Mouse (Mus musculus): ENCODE data around the gene Epha4. TPM values are rescaled to one million over a fixed set of nuclear protein-coding genes. Genes with fewer than 3 reads are reported as not detected.

The Epha4 gene
- total and polyA plus RNA-seq, 3 experiments = 0.11 TPM; not detected in 2

DNA sequence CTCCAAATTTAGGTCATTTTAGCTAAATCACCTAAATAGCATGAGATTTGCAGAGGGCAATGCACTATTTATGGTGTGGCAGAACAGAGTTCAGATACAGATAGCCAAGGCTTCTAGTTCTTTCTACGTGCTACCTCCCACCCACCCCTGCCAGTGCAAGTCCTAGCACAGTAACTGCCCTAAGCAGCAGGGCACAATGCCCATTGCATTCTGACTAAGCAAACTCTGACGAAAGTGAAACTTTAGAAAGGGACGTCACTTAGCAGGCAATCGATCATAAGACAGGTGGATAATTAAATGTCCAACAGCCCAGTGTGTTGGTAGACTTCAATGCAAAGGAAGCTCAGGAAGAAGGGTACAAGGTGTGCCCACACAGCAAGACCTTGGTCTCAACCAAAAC, 49.4 kb downstream of the Epha4 start:
- peaks cover 45% of the 10 kb centered on the region for H3K9me3 ChIP-seq (replicated peaks)

GRCm38 (mm10) chr1:77464108-77464507, 50.8 kb downstream of the Epha4 start:
- Histone ChIP-seq H3K4me1 (ENCODE audit: insufficient read depth, low read depth, low read length) (no peaks in the 10 kb centered on the region), H3K27me3 (ENCODE audit: insufficient read depth, low read length) (no peaks in the 10 kb centered on the region), H3K4me3 (ENCODE audit: low read depth, low read length) (no peak overlapping the region), H3K9me3 (replicated peaks) (peaks cover 48% of the 10 kb centered on the region), H3K36me3 (replicated peaks) (no peaks in the 10 kb centered on the region)
- TF ChIP-seq GATA2 (IDR thresholded peaks at IDR 0.05; ENCODE audit: borderline replicate concordance, low read depth, low read length) = no peak
- TF ChIP-seq CTCF (IDR thresholded peaks at IDR 0.05; ENCODE audit: low read depth, low read length) = no peak
- TF ChIP-seq GATA1 (IDR thresholded peaks at IDR 0.05; ENCODE audit: borderline replicate concordance, low read length) = no peak
- TF ChIP-seq POLR2AphosphoS5 (IDR thresholded peaks at IDR 0.05; ENCODE audit: insufficient replicate concordance, low read depth, low read length) = no peak
- no peak for TF ChIP-seq TAL1 (conservative IDR thresholded peaks at IDR 0.05; ENCODE audit: low read depth, low read length)
- no peak for DNase-seq (ENCODE audit: low spot score)
- no peak for ATAC-seq (ENCODE audit: extremely low read depth, insufficient number of reproducible peaks, low FRiP score, poor library complexity, severe bottlenecking)

More for the DNA sequence above, 49.4 kb downstream of the Epha4 start:
- no peak overlapping the region for H3K4me3 ChIP-seq (ENCODE audit: low read depth, low read length)
- TF ChIP-seq CTCF (IDR thresholded peaks at IDR 0.05; ENCODE audit: low read depth, low read length) (no peak), TAL1 (conservative IDR thresholded peaks at IDR 0.05; ENCODE audit: low read depth, low read length) (no peak)
- H3K27me3 ChIP-seq (ENCODE audit: insufficient read depth, low read length) = no peaks in the 10 kb centered on the region
- ATAC-seq (ENCODE audit: extremely low read depth, insufficient number of reproducible peaks, low FRiP score, poor library complexity, severe bottlenecking) (no peak), DNase-seq (ENCODE audit: low spot score) (no peak)
- H3K4me1 ChIP-seq (ENCODE audit: insufficient read depth, low read depth, low read length) = no peaks in the 10 kb centered on the region
- no peaks in the 10 kb centered on the region for H3K36me3 ChIP-seq (replicated peaks)

DNA sequence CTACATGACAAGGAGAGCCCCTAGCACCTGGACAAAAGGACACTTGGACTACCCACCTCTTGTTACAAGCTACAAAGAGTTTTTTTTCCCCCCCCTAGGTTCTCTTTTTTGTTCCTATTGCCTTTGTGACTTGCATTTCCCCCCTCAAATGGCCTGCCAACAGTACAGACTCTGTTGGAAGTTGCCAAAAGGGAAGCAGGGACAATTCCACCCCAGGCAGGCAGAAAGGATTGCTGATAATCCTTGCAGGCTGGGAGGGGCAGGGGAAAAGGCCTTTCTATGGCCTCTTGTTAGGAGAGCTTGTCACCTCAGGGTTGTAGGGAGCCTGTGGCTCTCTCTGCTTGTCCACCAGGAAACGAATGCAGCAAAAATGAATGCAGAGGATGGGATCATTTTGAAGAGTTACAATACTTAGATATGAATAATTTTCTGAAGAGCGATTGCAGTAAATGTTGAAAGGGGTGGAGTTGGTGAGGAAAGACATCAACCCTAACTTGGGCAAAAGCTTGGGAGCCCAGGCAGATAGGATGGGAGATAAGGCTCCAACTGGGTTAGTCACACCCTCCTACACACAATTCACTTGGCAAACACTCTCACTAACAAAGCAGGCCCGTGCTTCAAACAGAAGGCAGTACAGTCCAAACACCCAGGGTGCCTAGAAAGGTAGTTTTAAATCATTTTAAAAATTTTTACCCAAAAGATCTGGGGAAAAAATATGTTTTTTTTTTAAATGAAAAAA, 52.8 kb downstream of the Epha4 start:
- Histone ChIP-seq H3K27me3 (ENCODE audit: insufficient read depth, low read length) (no peaks in the 10 kb centered on the region), H3K4me1 (ENCODE audit: insufficient read depth, low read depth, low read length) (no peaks in the 10 kb centered on the region), H3K4me3 (ENCODE audit: low read depth, low read length) (no peak overlapping the region), H3K9me3 (replicated peaks) (peaks cover 50% of the 10 kb centered on the region), H3K36me3 (replicated peaks) (no peaks in the 10 kb centered on the region)
- no peak for TF ChIP-seq CTCF (IDR thresholded peaks at IDR 0.05; ENCODE audit: low read depth, low read length)
- no peak for TF ChIP-seq GATA1 (IDR thresholded peaks at IDR 0.05; ENCODE audit: borderline replicate concordance, low read length)
- no peak for TF ChIP-seq TAL1 (conservative IDR thresholded peaks at IDR 0.05; ENCODE audit: low read depth, low read length)
- TF ChIP-seq POLR2AphosphoS5 (IDR thresholded peaks at IDR 0.05; ENCODE audit: insufficient replicate concordance, low read depth, low read length) = no peak
- TF ChIP-seq GATA2 (IDR thresholded peaks at IDR 0.05; ENCODE audit: borderline replicate concordance, low read depth, low read length) = no peak
- DNase-seq (ENCODE audit: low spot score) = no peak
- ATAC-seq (ENCODE audit: extremely low read depth, insufficient number of reproducible peaks, low FRiP score, poor library complexity, severe bottlenecking) = no peak

DNA sequence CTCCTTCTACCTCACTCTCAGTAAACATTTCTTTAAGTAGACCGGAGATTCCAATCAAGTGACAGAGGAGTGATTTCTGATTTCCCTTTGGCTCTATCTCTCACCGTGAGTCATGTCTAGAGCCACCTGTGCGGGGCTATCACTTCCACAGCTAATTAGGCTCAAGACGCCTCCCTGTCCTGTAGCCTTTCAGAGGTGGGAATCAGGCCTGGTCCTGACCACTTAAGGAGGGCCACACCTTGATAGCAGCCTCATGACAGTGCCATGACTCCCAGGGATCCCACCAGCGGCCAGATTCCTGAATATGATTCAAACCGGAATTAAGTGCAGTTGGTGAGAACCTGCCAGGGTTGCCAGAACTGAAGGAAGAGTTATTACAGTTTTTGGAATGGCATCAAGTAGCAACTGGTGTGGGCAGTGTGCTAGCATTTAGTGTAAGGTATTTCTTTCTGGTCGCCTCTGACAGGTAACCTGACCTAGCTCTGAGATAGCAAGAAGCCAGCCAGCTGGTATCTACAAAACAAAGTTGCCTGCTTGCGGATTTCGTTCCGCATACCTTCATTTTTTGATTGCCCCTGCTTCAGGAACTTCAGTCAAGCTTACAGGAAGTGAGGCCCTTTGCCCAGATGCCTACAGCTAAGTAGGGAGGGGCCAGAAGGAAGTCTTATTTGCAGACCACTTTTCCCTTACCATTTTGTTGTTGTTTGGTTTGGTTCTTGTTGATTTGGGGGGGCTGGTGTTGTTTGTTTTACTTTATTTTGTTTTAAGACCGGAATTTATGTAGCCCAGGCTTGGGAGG, 53.9 kb downstream of the Epha4 start:
- DNase-seq (ENCODE audit: low spot score) = no peak
- no peaks in the 10 kb centered on the region for H3K27me3 ChIP-seq (ENCODE audit: insufficient read depth, low read length)
- no peak for ATAC-seq (ENCODE audit: extremely low read depth, insufficient number of reproducible peaks, low FRiP score, poor library complexity, severe bottlenecking)
- TF ChIP-seq POLR2AphosphoS5 (IDR thresholded peaks at IDR 0.05; ENCODE audit: insufficient replicate concordance, low read depth, low read length) = no peak
- no peak for TF ChIP-seq GATA2 (IDR thresholded peaks at IDR 0.05; ENCODE audit: borderline replicate concordance, low read depth, low read length)
- no peak for TF ChIP-seq GATA1 (IDR thresholded peaks at IDR 0.05; ENCODE audit: borderline replicate concordance, low read length)
- H3K36me3 ChIP-seq (replicated peaks) = no peaks in the 10 kb centered on the region
- no peaks in the 10 kb centered on the region for H3K4me1 ChIP-seq (ENCODE audit: insufficient read depth, low read depth, low read length)
- peaks cover 50% of the 10 kb centered on the region for H3K9me3 ChIP-seq (replicated peaks)
- no peak overlapping the region for H3K4me3 ChIP-seq (ENCODE audit: low read depth, low read length)

GRCm38 (mm10) chr1:77458751-77459385, 56.0 kb downstream of the Epha4 start:
- peaks cover 40% of the 10 kb centered on the region for H3K9me3 ChIP-seq (replicated peaks)
- no peak for DNase-seq (ENCODE audit: low spot score)
- TF ChIP-seq GATA2 (IDR thresholded peaks at IDR 0.05; ENCODE audit: borderline replicate concordance, low read depth, low read length) (no peak), TAL1 (conservative IDR thresholded peaks at IDR 0.05; ENCODE audit: low read depth, low read length) (no peak), GATA1 (IDR thresholded peaks at IDR 0.05; ENCODE audit: borderline replicate concordance, low read length) (no peak), POLR2AphosphoS5 (IDR thresholded peaks at IDR 0.05; ENCODE audit: insufficient replicate concordance, low read depth, low read length) (no peak), CTCF (IDR thresholded peaks at IDR 0.05; ENCODE audit: low read depth, low read length) (no peak)
- H3K36me3 ChIP-seq (replicated peaks) = no peaks in the 10 kb centered on the region
- ATAC-seq (ENCODE audit: extremely low read depth, insufficient number of reproducible peaks, low FRiP score, poor library complexity, severe bottlenecking) = no peak
- H3K4me3 ChIP-seq (ENCODE audit: low read depth, low read length) = no peak overlapping the region
- no peaks in the 10 kb centered on the region for H3K27me3 ChIP-seq (ENCODE audit: insufficient read depth, low read length)
- no peaks in the 10 kb centered on the region for H3K4me1 ChIP-seq (ENCODE audit: insufficient read depth, low read depth, low read length)

- Histone ChIP-seq H3K27me3 (ENCODE audit: insufficient read depth, low read length) (no peaks in the 10 kb centered on the region), H3K36me3 (replicated peaks) (no peaks in the 10 kb centered on the region), H3K4me1 (ENCODE audit: insufficient read depth, low read depth, low read length) (no peaks in the 10 kb centered on the region), H3K9me3 (replicated peaks) (peaks cover 33% of the 10 kb centered on the region), H3K4me3 (ENCODE audit: low read depth, low read length) (no peak overlapping the region)
- no peak for ATAC-seq (ENCODE audit: extremely low read depth, insufficient number of reproducible peaks, low FRiP score, poor library complexity, severe bottlenecking)
- TF ChIP-seq GATA2 (IDR thresholded peaks at IDR 0.05; ENCODE audit: borderline replicate concordance, low read depth, low read length) (no peak), TAL1 (conservative IDR thresholded peaks at IDR 0.05; ENCODE audit: low read depth, low read length) (no peak), CTCF (IDR thresholded peaks at IDR 0.05; ENCODE audit: low read depth, low read length) (no peak), POLR2AphosphoS5 (IDR thresholded peaks at IDR 0.05; ENCODE audit: insufficient replicate concordance, low read depth, low read length) (no peak), GATA1 (IDR thresholded peaks at IDR 0.05; ENCODE audit: borderline replicate concordance, low read length) (no peak)
- no peak for DNase-seq (ENCODE audit: low spot score)
These were observed 57.5 kb downstream of the Epha4 start for GRCm38 (mm10) chr1:77457446-77457800.
